Mouse (Mus musculus) heart, postnatal 36 days (tissue): Measurements from ENCODE around the gene Macrod2. TPM values are rescaled to one million over a fixed set of nuclear protein-coding genes. Genes with fewer than 3 reads are reported as not detected.

Source experiments
- DNase-seq, 2 experiments: peaks; one replicate each; pipeline ENCODE4 v3.0.0; 2021 to 2022
- intact Hi-C: fragments of 180-260 bp; cut with DNase I; formaldehyde crosslinking; loops from one replicate; pipeline ENCODE4 v1.15.1; 2025
- total RNA-seq, 2 experiments: library from RNA; stranded (reverse); gene quantifications; 2 replicates each; pipeline ENCODE4 v1.2.3; 2021

The Macrod2 gene
- total RNA-seq, 2 experiments from 2014 or later, result 7.8 to 8.6 TPM

- intact Hi-C loops, result no loop called here
- DNase-seq, result no peak
Observed at GRCm38 (mm10) chr2:140775448-140776101, 380.5 kb downstream of the Macrod2 start.

- no peak for DNase-seq
- intact Hi-C loops, result no loop called here
Observed at GRCm38 (mm10) chr2:140778212-140778611, 383.1 kb downstream of the Macrod2 start.

GRCm38 (mm10) chr2:140783041-140783440 is 387.9 kb downstream of the Macrod2 start:
- no peak for DNase-seq
- intact Hi-C loops, result no loop called here

DNA sequence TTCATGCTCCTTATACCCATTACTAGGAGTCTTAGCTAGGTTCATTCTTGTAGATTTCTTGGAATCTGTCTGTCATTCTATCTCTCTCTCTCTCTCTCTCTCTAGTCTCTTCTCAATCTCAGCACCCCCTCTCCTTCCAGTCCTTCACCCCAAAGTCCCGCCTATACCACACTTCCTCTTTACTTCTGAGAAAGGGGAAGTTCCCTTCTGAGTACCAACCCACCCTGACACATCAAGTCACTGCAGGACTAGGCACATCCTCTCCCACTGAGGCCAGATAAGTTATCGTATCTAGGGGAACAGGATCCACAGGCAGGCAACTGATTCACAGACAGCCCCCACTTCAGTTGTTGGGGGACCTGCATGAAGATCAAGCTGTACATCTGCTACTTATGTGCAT is 389.5 kb downstream of the Macrod2 start:
- DNase-seq, result no peak
- intact Hi-C loops, result no loop called here

GRCm38 (mm10) chr2:140790363-140790762 is 395.3 kb downstream of the Macrod2 start:
- DNase-seq, result no peak
- intact Hi-C loops, result no loop called here

- DNase-seq, result no peak
- intact Hi-C loops, result no loop called here
Observed at GRCm38 (mm10) chr2:140793886-140794608, 398.9 kb downstream of the Macrod2 start.

GRCm38 (mm10) chr2:140811693-140812092 is 416.6 kb downstream of the Macrod2 start:
- intact Hi-C loops, result no loop called here
- DNase-seq, result no peak

DNA sequence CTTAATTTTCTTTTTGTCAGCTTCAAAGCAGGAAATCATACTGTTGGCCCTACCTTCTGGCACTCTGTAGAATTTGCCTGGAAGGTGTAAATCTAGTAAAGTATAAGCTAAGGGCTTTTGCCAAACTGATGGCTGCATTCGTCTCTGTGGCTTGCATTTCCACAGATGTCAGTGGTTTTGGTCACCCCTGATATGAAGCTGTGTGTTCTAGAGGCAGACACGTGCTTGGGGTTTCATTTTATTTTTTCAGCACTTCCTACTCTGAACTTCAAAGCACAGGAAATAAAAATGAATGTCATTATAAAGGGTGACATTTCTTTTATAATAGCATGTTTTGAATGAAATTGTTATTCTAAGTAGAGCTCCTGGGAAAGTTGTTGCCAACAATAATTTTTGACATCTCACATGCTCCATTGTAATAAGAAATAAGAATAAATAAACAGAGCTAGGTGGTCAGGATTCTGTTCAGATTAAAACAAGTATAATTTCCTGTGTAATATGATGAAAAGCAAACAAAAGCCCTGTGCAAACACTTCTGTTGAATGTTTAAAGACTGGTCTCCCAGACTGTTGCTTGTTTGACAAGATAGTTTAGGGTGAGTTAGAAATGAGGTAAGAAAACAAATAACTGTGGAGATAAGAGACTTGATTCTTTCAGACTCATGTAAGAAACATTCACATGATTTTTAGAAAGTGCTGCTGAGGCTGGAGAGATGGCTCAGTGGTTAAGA is 424.4 kb downstream of the Macrod2 start:
- intact Hi-C loops, result no loop called here

GRCm38 (mm10) chr2:140822378-140822777 is 427.3 kb downstream of the Macrod2 start:
- no peak for DNase-seq
- intact Hi-C loops, result no loop called here

More for the DNA sequence above, 424.4 kb downstream of the Macrod2 start:
- DNase-seq, result no peak

DNA sequence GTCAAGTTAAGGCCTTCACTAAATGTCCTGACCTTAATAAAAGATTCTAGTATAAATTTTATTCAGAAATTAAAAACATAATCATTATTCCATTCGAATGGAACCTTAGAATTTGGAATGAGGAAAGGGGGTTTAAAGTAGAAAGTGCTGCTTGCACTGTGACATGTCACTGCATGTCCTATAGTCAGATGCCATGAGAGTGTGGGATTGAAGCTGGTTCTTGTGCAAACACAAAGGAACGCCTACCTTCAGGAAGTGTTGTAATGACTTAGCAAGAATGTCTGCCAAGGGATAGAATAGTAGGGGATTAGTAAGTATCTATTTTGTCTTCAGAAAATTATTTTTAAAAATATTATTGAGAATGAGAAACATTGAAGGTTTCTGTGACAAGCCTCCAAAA is 431.1 kb downstream of the Macrod2 start:
- intact Hi-C loops, result no loop called here
- DNase-seq, result no peak

DNA sequence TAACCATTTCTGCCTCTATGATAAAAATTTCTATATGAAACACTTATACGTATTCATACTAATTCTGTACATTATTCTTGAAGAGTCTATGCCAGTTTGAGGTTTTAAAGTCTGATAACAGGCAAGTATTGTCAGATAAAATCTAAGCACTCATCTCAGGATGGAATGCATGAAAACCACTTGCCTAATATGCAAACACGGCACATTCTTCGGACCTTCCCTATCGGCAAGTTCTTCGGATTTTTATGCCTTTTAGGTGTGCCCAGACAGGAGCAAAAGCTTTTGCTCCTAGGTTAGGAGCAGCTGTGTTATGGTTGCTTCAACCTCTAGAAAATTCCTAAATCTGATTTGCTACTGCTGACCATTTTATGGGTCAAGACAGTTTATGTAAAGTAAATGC is 433.8 kb downstream of the Macrod2 start:
- intact Hi-C loops, result no loop called here
- no peak for DNase-seq

GRCm38 (mm10) chr2:140830086-140830485 is 435.0 kb downstream of the Macrod2 start:
- intact Hi-C loops, result no loop called here
- no peak for DNase-seq

DNA sequence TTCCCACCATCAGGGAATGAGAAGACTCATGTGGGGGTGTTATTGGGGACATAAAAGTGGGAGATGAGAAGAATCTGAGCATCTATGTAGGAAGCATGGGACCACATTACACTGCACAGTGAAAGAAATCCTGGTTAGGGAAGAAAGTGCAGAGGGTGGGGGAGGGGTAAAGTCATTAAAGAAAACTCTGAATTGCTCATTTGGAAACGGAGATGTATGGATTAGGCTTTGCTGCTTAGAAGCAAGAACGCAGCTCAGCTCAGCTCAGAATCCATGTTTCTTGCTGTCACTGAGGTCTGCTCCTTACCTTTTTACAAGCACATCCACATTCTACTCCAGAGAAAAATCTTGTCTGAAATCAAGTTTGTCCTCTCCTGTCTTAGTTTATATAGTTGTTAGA is 444.3 kb downstream of the Macrod2 start:
- intact Hi-C loops, result no loop called here
- no peak for DNase-seq

DNA sequence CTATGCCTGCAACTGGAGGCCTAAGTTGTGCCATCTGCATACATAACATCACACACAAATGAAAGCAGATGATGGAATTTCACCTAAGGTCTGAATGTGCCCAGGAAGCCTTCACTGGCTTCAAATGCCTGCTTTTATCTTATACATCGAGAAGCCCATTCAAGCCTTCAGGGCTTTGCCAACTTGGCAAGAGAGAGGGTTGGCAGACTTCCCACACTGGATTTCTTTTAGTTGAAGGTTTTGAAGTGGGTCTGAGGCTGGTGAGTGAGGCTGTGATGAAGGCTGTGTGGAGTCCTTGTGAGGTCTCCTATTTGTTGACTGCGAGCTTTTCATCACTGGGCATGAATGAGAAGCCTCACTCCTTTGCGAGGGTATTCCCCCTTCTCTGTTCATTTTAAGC is 444.8 kb downstream of the Macrod2 start:
- DNase-seq, result peak in 1 of 2 experiments; percentile 4
- intact Hi-C loops, result no loop called here

GRCm38 (mm10) chr2:140844030-140844429 is 448.9 kb downstream of the Macrod2 start:
- intact Hi-C loops, result no loop called here
- no peak for DNase-seq

DNA sequence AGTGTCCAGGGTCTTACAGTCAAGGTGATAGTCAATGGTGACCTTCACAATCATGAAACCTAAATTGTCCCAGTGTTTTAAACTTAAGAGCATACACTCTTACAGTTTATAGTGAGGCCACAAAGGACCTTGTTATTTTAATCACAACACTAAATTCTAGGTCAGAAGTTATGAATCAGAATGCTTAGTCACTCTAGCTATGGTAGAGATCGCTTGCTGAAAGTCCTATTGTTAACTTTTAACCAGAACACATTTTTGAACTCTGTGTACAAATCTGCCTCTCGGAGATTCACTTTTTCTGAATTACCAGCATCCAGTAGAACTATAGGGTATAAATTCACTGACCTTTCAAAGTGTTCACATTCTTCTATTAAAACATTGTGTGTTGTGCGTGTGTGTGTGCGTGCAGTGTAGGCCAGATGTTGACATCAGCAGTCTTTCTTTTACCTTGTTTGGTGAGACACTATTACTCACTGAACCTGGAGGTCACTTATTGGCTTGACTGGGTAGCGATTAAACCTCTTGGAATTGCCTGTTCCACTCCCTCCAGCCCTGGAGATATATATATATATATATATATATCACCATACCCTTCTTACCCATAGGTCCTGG is 452.8 kb downstream of the Macrod2 start:
- DNase-seq, result no peak
- intact Hi-C loops, result no loop called here

GRCm38 (mm10) chr2:140853538-140853937 is 458.4 kb downstream of the Macrod2 start:
- intact Hi-C loops, result no loop called here

GRCm38 (mm10) chr2:140861356-140861755 is 466.2 kb downstream of the Macrod2 start:
- no peak for DNase-seq
- intact Hi-C loops, result no loop called here

More at GRCm38 (mm10) chr2:140853538-140853937, 458.4 kb downstream of the Macrod2 start:
- DNase-seq, result no peak

DNA sequence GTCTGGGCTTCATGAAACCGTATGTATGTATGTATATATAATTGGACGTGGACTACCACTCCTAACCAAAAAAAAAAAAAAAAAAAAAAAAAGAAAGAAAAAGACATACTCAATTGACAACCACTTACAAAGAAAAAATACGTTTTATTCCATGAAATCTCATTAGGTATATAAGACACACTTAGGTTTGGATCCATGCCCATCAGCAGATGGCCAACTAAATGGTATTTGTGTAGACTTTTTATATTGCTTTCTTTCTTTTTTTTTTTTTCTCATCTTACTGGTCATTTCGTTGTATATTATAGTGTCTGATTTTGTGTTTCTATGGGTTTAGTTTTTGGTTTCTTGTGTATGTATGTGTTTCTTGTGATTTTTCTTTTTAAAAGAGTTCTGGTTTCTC is 467.6 kb downstream of the Macrod2 start:
- intact Hi-C loops, result no loop called here
- DNase-seq, result no peak

GRCm38 (mm10) chr2:140865636-140866035 is 470.5 kb downstream of the Macrod2 start:
- no peak for DNase-seq
- intact Hi-C loops, result no loop called here

DNA sequence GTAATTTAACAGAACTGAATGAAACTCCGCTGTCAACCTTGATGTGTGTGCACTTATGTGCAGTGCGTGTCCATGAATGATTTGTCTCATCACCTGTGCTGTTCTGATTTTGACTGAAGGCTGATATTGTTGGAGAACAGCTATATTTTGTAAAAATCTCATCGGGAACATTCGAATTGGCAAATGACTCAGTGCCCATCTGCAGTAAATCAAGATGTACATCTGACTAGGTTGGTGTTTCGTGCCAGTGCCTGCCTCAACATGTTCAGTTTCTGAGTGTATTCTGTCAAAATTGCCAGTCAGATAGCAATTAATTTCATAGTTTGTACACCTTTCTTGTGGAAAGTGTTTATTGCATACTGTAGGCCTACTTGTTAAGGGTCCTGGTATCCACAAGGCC is 472.0 kb downstream of the Macrod2 start:
- no peak for DNase-seq
- intact Hi-C loops, result no loop called here
